Mouse (Mus musculus): ENCODE measurements around the gene Tet1. TPM values are rescaled to one million over a fixed set of nuclear protein-coding genes. Genes with fewer than 3 reads are reported as not detected.

The Tet1 gene
- polyA plus RNA-seq, 1 experiment from 2014 or later = 35.1 TPM

DNA sequence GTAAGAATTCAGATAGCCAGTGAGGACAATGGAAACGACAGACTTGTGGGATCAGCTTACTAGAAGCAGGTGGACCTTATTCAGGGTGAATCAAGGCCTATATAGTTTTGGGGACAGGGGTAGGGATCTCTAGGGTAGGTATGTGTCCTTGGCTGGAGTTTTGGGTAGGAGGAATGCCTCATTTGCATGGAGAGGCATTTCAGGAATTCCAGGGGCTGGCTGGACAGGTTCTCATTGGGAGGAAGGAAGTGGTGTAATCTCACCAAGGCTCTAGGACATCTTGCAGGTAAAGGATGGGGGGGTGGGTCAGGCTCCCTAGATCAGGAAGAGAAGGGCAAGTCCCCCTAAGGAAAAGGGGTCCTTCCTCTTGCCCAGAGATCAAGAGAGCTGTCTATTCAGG is 6.0 kb downstream of the Tet1 start:
- 63% methylated on average over 1 of the region's 1 CpGs for WGBS
- Histone ChIP-seq H3K4me2 (no peak overlapping the region), H3K9me3 (no peaks in the 10 kb centered on the region), H3K36me3 (no peaks in the 10 kb centered on the region), H3K9ac (no peak overlapping the region), H3K4me1 (replicated peaks) (no peaks in the 10 kb centered on the region), H3K27ac (replicated peaks) (no peak overlapping the region), H3K4me3 (no peak overlapping the region), H3K27me3 (no peaks in the 10 kb centered on the region)
- no peak for ATAC-seq (ENCODE audit: low FRiP score, low read depth)

DNA sequence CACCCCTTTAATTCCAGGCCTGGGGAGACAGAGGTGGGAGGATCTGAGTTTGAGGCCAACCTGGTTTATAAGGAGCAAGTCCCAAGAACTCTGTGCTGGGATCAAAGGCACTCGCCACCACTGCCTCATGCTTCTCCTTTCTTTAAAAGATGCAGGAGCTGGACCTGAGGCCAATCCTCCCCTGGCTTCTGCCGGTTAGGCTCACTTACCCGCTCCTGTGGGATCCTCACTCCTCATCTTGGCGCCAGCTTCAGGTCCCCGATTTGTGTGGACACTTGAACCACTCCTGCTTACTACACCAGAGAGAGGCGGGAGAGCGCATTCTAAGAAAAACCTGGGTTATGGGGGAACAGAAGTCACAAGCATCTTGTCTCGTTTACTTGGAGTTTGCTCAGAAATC is 7.0 kb downstream of the Tet1 start:
- Histone ChIP-seq H3K4me3 (no peak overlapping the region), H3K9ac (no peak overlapping the region), H3K9me3 (no peaks in the 10 kb centered on the region), H3K4me2 (no peak overlapping the region), H3K27me3 (no peaks in the 10 kb centered on the region), H3K27ac (replicated peaks) (no peak overlapping the region), H3K36me3 (no peaks in the 10 kb centered on the region), H3K4me1 (replicated peaks) (no peaks in the 10 kb centered on the region)
- ATAC-seq (ENCODE audit: low FRiP score, low read depth) = no peak
- WGBS = 52% methylated on average over 8 of the region's 8 CpGs

- Histone ChIP-seq H3K9ac (no peak overlapping the region), H3K27me3 (no peaks in the 10 kb centered on the region), H3K4me3 (no peak overlapping the region), H3K4me1 (replicated peaks) (no peaks in the 10 kb centered on the region), H3K27ac (replicated peaks) (no peak overlapping the region), H3K9me3 (no peaks in the 10 kb centered on the region), H3K36me3 (no peaks in the 10 kb centered on the region), H3K4me2 (no peak overlapping the region)
- WGBS = 97% methylated on average over 4 of the region's 4 CpGs
- no peak for ATAC-seq (ENCODE audit: low FRiP score, low read depth)
Observed at GRCm38 (mm10) chr10:62900144-62900543, 8.7 kb downstream of the Tet1 start.

DNA sequence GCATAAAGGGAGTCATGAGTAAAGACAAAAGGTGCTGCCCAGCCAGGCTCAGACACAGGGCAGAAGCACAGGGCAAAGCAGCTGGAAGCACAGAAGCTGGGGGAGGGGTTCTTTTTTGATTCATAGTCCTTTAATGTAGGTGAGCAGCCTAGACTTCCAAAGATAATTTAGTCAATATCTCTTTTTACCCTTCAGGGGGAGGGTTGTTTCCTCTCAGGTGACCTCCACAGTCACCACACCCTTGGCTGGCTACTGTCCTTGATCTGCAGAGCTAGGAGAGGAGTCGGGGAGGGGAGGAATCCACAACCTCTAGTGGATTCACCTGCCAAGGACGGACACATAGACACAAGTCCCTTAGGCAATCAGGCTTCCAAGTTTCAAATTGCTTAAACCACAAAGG is 10.7 kb downstream of the Tet1 start:
- H3K4me2 ChIP-seq = no peak overlapping the region
- no peak overlapping the region for H3K27ac ChIP-seq (replicated peaks)
- H3K4me1 ChIP-seq (replicated peaks) = no peaks in the 10 kb centered on the region
- no peak for ATAC-seq (ENCODE audit: low FRiP score, low read depth)
- H3K9me3 ChIP-seq = no peaks in the 10 kb centered on the region
- H3K36me3 ChIP-seq = no peaks in the 10 kb centered on the region
- WGBS = 90% methylated on average over 2 of the region's 2 CpGs
- no peaks in the 10 kb centered on the region for H3K27me3 ChIP-seq
- no peak overlapping the region for H3K9ac ChIP-seq
- H3K4me3 ChIP-seq = no peak overlapping the region

GRCm38 (mm10) chr10:62897437-62897836 is 11.4 kb downstream of the Tet1 start:
- no peaks in the 10 kb centered on the region for H3K27me3 ChIP-seq
- no peak for ATAC-seq (ENCODE audit: low FRiP score, low read depth)
- 95% methylated on average over 3 of the region's 3 CpGs for WGBS
- H3K9me3 ChIP-seq = no peaks in the 10 kb centered on the region
- H3K4me2 ChIP-seq = no peak overlapping the region
- H3K4me1 ChIP-seq (replicated peaks) = no peaks in the 10 kb centered on the region
- no peak overlapping the region for H3K27ac ChIP-seq (replicated peaks)
- no peak overlapping the region for H3K4me3 ChIP-seq
- no peaks in the 10 kb centered on the region for H3K36me3 ChIP-seq
- no peak overlapping the region for H3K9ac ChIP-seq

DNA sequence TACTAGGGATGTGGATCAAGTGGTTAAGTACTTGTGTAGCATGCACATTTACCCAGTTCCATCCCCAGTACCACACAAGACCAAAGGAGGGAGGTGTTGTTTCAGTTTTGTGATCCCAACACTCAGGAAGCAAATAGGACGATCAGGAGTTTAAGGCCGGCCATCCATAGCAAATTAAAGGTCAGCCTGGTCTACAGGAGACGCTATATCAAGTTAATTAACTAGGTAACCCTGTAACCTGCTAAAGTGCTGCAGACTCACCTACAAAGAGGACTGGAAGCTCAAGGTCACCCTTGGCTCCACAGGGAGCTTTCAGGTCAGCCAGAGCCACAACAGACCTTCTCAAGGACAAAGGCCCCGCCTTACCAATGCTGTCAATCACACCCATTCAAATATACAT is 12.0 kb downstream of the Tet1 start:
- Histone ChIP-seq H3K36me3 (no peaks in the 10 kb centered on the region), H3K9me3 (no peaks in the 10 kb centered on the region), H3K4me1 (replicated peaks) (no peaks in the 10 kb centered on the region), H3K27ac (replicated peaks) (no peak overlapping the region), H3K9ac (no peak overlapping the region), H3K4me2 (no peak overlapping the region), H3K27me3 (no peaks in the 10 kb centered on the region), H3K4me3 (no peak overlapping the region)
- no peak for ATAC-seq (ENCODE audit: low FRiP score, low read depth)
- WGBS = 75% methylated on average over 4 of the region's 4 CpGs

- no peak overlapping the region for H3K9ac ChIP-seq
- WGBS = 73% methylated on average over 4 of the region's 4 CpGs
- ATAC-seq (ENCODE audit: low FRiP score, low read depth) = no peak
Observed at GRCm38 (mm10) chr10:62896035-62896434, 12.8 kb downstream of the Tet1 start.

DNA sequence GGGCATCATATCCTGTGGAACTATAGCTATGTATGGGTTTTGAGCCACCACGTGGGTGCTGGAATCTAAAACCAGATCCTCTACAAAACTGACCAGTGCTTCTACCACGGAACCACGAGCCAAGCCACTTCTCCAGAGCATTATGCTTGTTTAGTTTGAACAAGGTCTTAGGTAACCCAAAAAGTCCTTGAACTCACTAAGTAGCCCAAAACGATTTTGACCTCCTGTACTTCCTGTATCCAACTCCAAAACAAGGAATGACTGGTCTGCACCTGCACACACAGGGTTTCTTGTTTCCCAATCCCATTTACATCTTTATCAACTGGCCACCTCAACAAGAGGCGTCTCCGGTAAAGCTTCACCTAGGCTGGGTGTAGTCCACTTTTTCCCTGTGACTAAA is 13.4 kb downstream of the Tet1 start:
- Histone ChIP-seq H3K4me3 (no peak overlapping the region), H3K9me3 (no peaks in the 10 kb centered on the region), H3K4me1 (replicated peaks) (no peaks in the 10 kb centered on the region), H3K27ac (replicated peaks) (no peak overlapping the region), H3K36me3 (no peaks in the 10 kb centered on the region), H3K4me2 (no peak overlapping the region), H3K27me3 (no peaks in the 10 kb centered on the region), H3K9ac (no peak overlapping the region)
- WGBS = 88% methylated on average over 6 of the region's 6 CpGs
- no peak for ATAC-seq (ENCODE audit: low FRiP score, low read depth)

More at GRCm38 (mm10) chr10:62896035-62896434, 12.8 kb downstream of the Tet1 start:
- Histone ChIP-seq H3K4me3 (no peak overlapping the region), H3K9me3 (no peaks in the 10 kb centered on the region), H3K27me3 (no peaks in the 10 kb centered on the region), H3K4me2 (no peak overlapping the region), H3K27ac (replicated peaks) (no peak overlapping the region), H3K36me3 (no peaks in the 10 kb centered on the region), H3K4me1 (replicated peaks) (no peaks in the 10 kb centered on the region)

- ATAC-seq (ENCODE audit: low FRiP score, low read depth) = no peak
- no peaks in the 10 kb centered on the region for H3K9me3 ChIP-seq
- 94% methylated on average over 3 of the region's 3 CpGs for WGBS
- H3K27ac ChIP-seq (replicated peaks) = no peak overlapping the region
- no peak overlapping the region for H3K9ac ChIP-seq
- H3K36me3 ChIP-seq = no peaks in the 10 kb centered on the region
- no peak overlapping the region for H3K4me3 ChIP-seq
- no peak overlapping the region for H3K4me2 ChIP-seq
- no peaks in the 10 kb centered on the region for H3K27me3 ChIP-seq
- no peaks in the 10 kb centered on the region for H3K4me1 ChIP-seq (replicated peaks)
Observed at GRCm38 (mm10) chr10:62894447-62894846, 14.3 kb downstream of the Tet1 start.

DNA sequence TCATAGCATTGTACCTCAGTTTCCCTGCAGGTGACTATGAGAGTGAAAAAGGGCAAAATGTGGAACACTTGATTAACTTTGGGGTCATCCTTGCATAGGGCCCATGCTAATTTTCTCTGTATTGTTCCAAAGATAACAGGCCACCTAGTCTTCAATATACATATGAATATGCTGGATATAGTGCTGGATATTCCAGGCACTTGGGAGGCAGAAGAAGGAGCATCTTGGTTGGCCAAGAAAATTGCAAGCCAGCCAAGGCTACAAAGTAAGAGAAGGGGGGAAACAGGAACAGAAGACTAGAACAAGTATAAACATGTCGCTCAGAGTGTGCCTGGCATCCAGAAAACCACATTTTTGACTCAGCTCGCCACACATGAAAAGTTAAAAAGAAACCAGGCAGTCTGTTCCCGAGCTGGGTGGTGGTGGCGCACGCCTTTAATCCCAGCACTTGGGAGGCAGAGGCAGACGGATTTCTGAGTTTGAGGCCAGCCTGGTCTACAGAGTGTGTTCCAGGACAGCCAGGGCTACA is 15.4 kb downstream of the Tet1 start:
- H3K27ac ChIP-seq (replicated peaks) = no peak overlapping the region
- H3K4me3 ChIP-seq = no peak overlapping the region
- H3K9ac ChIP-seq = no peak overlapping the region
- no peak for ATAC-seq (ENCODE audit: low FRiP score, low read depth)
- no peaks in the 10 kb centered on the region for H3K4me1 ChIP-seq (replicated peaks)
- no peaks in the 10 kb centered on the region for H3K27me3 ChIP-seq
- no peaks in the 10 kb centered on the region for H3K36me3 ChIP-seq
- H3K9me3 ChIP-seq = no peaks in the 10 kb centered on the region
- H3K4me2 ChIP-seq = no peak overlapping the region
- WGBS = 74% methylated on average over 6 of the region's 6 CpGs

GRCm38 (mm10) chr10:62892549-62893232 is 16.1 kb downstream of the Tet1 start:
- H3K27me3 ChIP-seq = no peaks in the 10 kb centered on the region
- no peak overlapping the region for H3K9ac ChIP-seq
- no peak overlapping the region for H3K27ac ChIP-seq (replicated peaks)
- no peaks in the 10 kb centered on the region for H3K36me3 ChIP-seq
- ATAC-seq (ENCODE audit: low FRiP score, low read depth) = no peak
- no peak overlapping the region for H3K4me2 ChIP-seq
- 24% methylated on average over 4 of the region's 4 CpGs for WGBS
- no peaks in the 10 kb centered on the region for H3K4me1 ChIP-seq (replicated peaks)
- no peaks in the 10 kb centered on the region for H3K9me3 ChIP-seq
- H3K4me3 ChIP-seq = no peak overlapping the region

- Histone ChIP-seq H3K9ac (no peak overlapping the region), H3K4me1 (replicated peaks) (peaks cover 15% of the 10 kb centered on the region), H3K27me3 (0 out of 2 replicates have a peak, but pooled peaks cover 3% of the 10 kb centered on the region), H3K36me3 (no peaks in the 10 kb centered on the region), H3K9me3 (no peaks in the 10 kb centered on the region), H3K27ac (replicated peaks) (no peak overlapping the region), H3K4me2 (no peak overlapping the region), H3K4me3 (no peak overlapping the region)
- ATAC-seq (ENCODE audit: low FRiP score, low read depth) = no peak
- WGBS = 93% methylated on average over 3 of the region's 3 CpGs
Observed at GRCm38 (mm10) chr10:62891025-62891424, 17.8 kb downstream of the Tet1 start.

Data from hindbrain, embryonic 15.5 days (tissue).